Mouse (Mus musculus): ENCODE measurements around the gene Casc1. TPM values are rescaled to one million over a fixed set of nuclear protein-coding genes. Genes with fewer than 3 reads are reported as not detected.

Casc1 gene
- polyA plus RNA-seq, 1 experiment from 2014 or later = 0.14 TPM

DNA sequence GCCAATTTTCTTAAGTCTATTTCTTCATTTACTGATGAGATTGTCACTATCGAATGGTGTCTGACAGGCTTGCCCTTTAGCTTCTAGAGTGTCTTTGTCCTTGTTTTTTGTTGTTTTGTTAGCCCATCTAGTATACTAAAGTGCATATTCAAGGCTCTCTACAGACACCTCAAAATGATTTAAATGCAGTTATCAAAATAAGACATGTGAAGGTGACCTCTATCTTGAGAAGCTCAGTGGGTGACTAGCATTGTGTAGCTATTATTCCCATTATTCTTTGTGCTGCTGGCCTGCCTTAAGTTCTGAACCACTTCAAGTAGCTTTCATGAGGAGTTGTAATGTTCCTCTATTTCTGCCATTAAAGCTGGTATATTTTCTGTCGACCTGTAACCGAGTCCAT lies 5.0 kb upstream of the Casc1 start:
- Histone ChIP-seq H3K4me3 (ENCODE audit: control insufficient read depth in 1 of 2, insufficient read depth in 1 of 2, low read depth in 1 of 2, low read length in 2 of 2) (no peak overlapping the region), H3K9ac (ENCODE audit: low read length) (no peak overlapping the region), H3K36me3 (ENCODE audit: control insufficient read depth, insufficient read depth, low read length) (peaks cover 55% of the 10 kb centered on the region), H3K4me2 (ENCODE audit: low read length) (no peak overlapping the region), H3K27me3 (ENCODE audit: control insufficient read depth, insufficient read depth, low read length) (no peaks in the 10 kb centered on the region), H3K27ac (replicated peaks in 1 of 2; ENCODE audit: control insufficient read depth in 1 of 2, insufficient read depth in 1 of 2, low read depth in 2 of 2, low read length in 2 of 2) (no peak overlapping the region), H3K9me3 (ENCODE audit: control insufficient read depth, low read length) (no peaks in the 10 kb centered on the region), H3K4me1 (ENCODE audit: control insufficient read depth in 2 of 2, insufficient read depth in 2 of 2, low read length in 2 of 2) (peaks cover 0 to 7% of the 10 kb centered on the region in 2 experiments; a peak in 2 of 4 replicates)
- WGBS = 91% methylated on average over 3 of the region's 3 CpGs
- no peak for ATAC-seq (ENCODE audit: insufficient number of reproducible peaks, insufficient read depth, low FRiP score, low read depth)

DNA sequence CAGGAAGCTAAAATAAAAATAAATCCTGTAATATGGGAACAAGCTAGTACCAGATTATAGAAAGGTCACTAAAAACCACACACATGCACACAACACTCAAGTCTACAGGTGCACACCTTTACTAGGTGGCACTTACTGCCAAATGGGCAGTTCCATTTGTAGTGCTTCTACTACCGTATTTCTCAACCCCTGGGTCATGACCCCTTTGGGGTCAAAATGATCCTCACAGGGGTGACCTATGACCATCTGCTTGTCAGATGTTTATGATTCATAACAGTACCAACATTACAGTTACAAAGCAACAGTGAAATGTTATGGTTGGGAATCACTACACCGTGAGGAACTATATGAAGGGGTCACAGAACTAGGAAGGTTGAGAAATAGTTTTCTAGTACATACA lies 3.1 kb upstream of the Casc1 start:
- Histone ChIP-seq H3K27me3 (ENCODE audit: control insufficient read depth, insufficient read depth, low read length) (no peaks in the 10 kb centered on the region), H3K4me1 (ENCODE audit: control insufficient read depth in 2 of 2, insufficient read depth in 2 of 2, low read length in 2 of 2) (peaks cover 0 to 12% of the 10 kb centered on the region in 2 experiments; a peak in 2 of 4 replicates), H3K4me3 (ENCODE audit: control insufficient read depth in 1 of 2, insufficient read depth in 1 of 2, low read depth in 1 of 2, low read length in 2 of 2) (no peak overlapping the region), H3K27ac (replicated peaks in 1 of 2; ENCODE audit: control insufficient read depth in 1 of 2, insufficient read depth in 1 of 2, low read depth in 2 of 2, low read length in 2 of 2) (no peak overlapping the region), H3K36me3 (ENCODE audit: control insufficient read depth, insufficient read depth, low read length) (peaks cover 39% of the 10 kb centered on the region), H3K9ac (ENCODE audit: low read length) (no peak overlapping the region), H3K9me3 (ENCODE audit: control insufficient read depth, low read length) (no peaks in the 10 kb centered on the region), H3K4me2 (ENCODE audit: low read length) (no peak overlapping the region)
- 91% methylated on average over 2 of the region's 2 CpGs for WGBS
- ATAC-seq (ENCODE audit: insufficient number of reproducible peaks, insufficient read depth, low FRiP score, low read depth) = no peak

DNA sequence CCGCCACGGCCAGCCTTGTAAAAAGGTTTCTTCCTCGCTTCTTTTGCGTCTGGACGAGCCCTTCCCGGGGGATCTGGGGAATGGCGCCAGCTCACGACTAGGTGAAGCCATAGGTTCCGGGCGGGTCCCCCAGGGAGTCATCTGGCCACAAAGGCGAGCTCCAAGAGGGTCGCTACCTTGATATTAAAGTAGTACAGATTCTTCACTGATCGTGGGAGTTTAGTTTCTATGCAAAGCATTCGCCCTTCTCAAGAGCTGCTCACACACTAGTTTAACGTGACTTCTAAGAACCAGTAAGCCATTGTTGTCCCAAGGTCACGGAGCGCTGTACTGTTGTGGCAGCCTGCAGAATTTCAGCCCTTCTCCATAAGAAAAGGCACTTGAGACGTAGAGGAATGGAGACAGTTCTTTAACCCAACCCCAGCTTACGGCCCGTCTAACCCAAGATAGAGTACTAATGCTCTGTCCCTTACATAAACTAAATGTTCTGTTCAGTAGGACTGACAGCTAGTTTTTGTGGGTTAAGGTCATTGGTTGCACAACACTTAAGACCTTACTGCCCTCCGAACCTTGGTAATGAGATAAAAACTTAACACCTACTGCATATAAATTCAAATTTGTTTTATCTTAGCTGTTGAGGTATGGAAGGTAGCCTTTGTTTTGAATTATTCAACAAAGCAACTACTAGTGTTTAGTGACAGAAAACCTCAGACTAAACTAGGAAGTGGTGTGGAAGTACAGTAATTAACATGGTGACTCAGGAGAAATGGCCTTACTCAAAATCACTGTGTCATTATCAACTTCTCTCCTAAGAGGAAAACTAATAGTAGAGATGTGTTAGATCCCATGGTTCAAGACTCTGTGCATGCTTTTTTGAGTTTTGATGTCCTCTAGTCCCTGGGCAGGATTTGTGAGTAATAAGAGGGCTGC lies 836 bp upstream of the Casc1 start:
- H3K27ac ChIP-seq (replicated peaks in 1 of 2; ENCODE audit: control insufficient read depth in 1 of 2, insufficient read depth in 1 of 2, low read depth in 2 of 2, low read length in 2 of 2) = peak overlapping the region; percentile 98 to 99
- peak overlapping the region; percentile 97 for H3K9ac ChIP-seq (ENCODE audit: low read length)
- H3K27me3 ChIP-seq (ENCODE audit: control insufficient read depth, insufficient read depth, low read length) = no peaks in the 10 kb centered on the region
- peak overlapping the region; percentile 81 to 89 for H3K4me3 ChIP-seq (ENCODE audit: control insufficient read depth in 1 of 2, insufficient read depth in 1 of 2, low read depth in 1 of 2, low read length in 2 of 2)
- under 1% methylated on average over 21 of the region's 21 CpGs for WGBS
- peaks cover 26% of the 10 kb centered on the region for H3K36me3 ChIP-seq (ENCODE audit: control insufficient read depth, insufficient read depth, low read length)
- ATAC-seq (ENCODE audit: insufficient number of reproducible peaks, insufficient read depth, low FRiP score, low read depth) = no peak; the same call in 1 of the 2 replicates
- peaks cover 0 to 12% of the 10 kb centered on the region in 2 experiments; a peak in 2 of 4 replicates for H3K4me1 ChIP-seq (ENCODE audit: control insufficient read depth in 2 of 2, insufficient read depth in 2 of 2, low read length in 2 of 2)
- no peaks in the 10 kb centered on the region for H3K9me3 ChIP-seq (ENCODE audit: control insufficient read depth, low read length)
- H3K4me2 ChIP-seq (ENCODE audit: low read length) = peak overlapping the region; percentile 83

DNA sequence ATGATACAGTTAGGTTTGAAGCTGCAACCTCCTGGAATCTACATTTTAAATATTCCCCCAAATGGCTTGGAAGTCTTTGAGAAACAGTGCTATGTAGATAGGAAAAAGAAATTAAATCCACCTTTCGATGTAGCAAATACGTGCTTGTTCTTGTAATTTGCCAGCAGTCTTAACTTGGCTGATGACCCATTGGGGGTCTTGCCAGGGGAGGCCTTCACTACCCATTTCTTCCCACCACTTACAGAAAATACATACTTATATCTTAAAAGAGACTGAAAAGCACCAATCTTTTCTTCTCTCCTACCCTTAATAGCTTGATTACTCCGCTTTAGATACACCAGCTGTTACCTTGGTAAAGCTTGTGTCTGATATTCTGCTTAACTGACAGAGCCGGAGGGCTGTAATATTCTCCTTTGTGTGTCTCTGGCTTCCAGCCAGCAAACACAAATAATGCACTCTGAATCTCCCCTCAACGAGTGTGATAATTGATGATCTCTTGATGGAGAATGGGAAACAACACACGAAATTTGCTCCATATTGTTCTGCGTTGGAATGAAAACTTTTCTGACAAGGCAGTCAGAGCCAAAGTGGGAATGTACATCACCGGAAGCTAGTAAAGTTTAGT lies 637 bp downstream of the Casc1 start:
- Histone ChIP-seq H3K9me3 (ENCODE audit: control insufficient read depth, low read length) (no peaks in the 10 kb centered on the region), H3K4me3 (ENCODE audit: control insufficient read depth in 1 of 2, insufficient read depth in 1 of 2, low read depth in 1 of 2, low read length in 2 of 2) (peak overlapping the region; percentile 47 to 65), H3K4me1 (ENCODE audit: control insufficient read depth in 2 of 2, insufficient read depth in 2 of 2, low read length in 2 of 2) (peaks cover 0 to 12% of the 10 kb centered on the region in 2 experiments; a peak in 2 of 4 replicates), H3K9ac (ENCODE audit: low read length) (no peak overlapping the region), H3K27ac (replicated peaks in 1 of 2; ENCODE audit: control insufficient read depth in 1 of 2, insufficient read depth in 1 of 2, low read depth in 2 of 2, low read length in 2 of 2) (peak overlapping the region in 1 of 2 experiments; percentile 47; a peak in 2 of 4 replicates), H3K27me3 (ENCODE audit: control insufficient read depth, insufficient read depth, low read length) (0 out of 2 replicates have a peak, but pooled peaks cover 3% of the 10 kb centered on the region), H3K4me2 (ENCODE audit: low read length) (peak overlapping the region; percentile 83), H3K36me3 (ENCODE audit: control insufficient read depth, insufficient read depth, low read length) (peaks cover 13% of the 10 kb centered on the region; the same call in 1 of the 2 replicates)
- 34% methylated on average over 8 of the region's 8 CpGs for WGBS
- ATAC-seq (ENCODE audit: insufficient number of reproducible peaks, insufficient read depth, low FRiP score, low read depth) = no peak

DNA sequence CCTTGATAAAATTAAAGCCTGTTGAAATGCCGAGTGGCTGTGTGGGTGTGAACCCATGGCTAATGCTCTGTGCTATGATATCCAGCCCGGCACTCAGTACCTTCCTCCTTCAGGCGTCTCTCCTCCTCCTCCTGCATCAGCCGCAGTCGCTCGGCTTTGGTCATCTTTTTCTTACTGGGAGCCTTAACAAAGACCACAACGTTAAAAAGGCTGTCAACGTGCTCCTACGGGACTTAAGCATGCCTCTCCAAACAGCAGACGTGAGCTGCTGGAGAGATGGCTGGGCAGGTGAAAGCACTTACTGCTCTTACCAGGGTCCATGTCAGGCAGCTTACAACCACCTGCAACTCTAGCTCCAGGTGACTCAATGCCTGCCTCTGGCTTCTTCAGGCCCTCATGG lies 5.7 kb downstream of the Casc1 start:
- Histone ChIP-seq H3K27ac (replicated peaks in 1 of 2; ENCODE audit: control insufficient read depth in 1 of 2, insufficient read depth in 1 of 2, low read depth in 2 of 2, low read length in 2 of 2) (no peak overlapping the region), H3K4me3 (ENCODE audit: control insufficient read depth in 1 of 2, insufficient read depth in 1 of 2, low read depth in 1 of 2, low read length in 2 of 2) (no peak overlapping the region), H3K4me1 (ENCODE audit: control insufficient read depth in 2 of 2, insufficient read depth in 2 of 2, low read length in 2 of 2) (0 out of 4 replicates have a peak, but pooled peaks cover 0 to 1% of the 10 kb centered on the region in 2 experiments), H3K9ac (ENCODE audit: low read length) (no peak overlapping the region), H3K9me3 (ENCODE audit: control insufficient read depth, low read length) (no peaks in the 10 kb centered on the region), H3K27me3 (ENCODE audit: control insufficient read depth, insufficient read depth, low read length) (0 out of 2 replicates have a peak, but pooled peaks cover 3% of the 10 kb centered on the region), H3K4me2 (ENCODE audit: low read length) (no peak overlapping the region), H3K36me3 (ENCODE audit: control insufficient read depth, insufficient read depth, low read length) (no peaks in the 10 kb centered on the region)
- no peak for ATAC-seq (ENCODE audit: insufficient number of reproducible peaks, insufficient read depth, low FRiP score, low read depth)
- 55% methylated on average over 10 of the region's 10 CpGs for whole genome bisulfite sequencing

DNA sequence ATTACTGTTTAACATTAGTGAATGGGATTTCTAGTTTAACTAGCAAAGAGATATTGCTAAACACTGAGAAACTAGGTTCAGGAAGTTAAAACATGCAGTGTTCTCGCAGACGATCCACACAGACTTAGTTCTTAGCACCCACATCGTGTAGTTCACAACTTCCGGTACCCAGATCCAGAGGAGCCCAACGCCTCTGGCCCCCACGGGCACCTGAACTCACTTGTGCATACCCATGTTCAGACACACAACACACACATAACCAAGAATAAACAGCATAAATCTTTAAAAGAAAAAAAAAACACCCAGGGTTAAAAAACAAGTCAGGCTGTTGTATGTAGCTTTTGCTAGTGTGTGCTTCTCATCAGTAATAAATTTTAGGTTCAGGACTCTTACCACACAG lies 6.4 kb downstream of the Casc1 start:
- Histone ChIP-seq H3K9me3 (ENCODE audit: control insufficient read depth, low read length) (no peaks in the 10 kb centered on the region), H3K4me3 (ENCODE audit: control insufficient read depth in 1 of 2, insufficient read depth in 1 of 2, low read depth in 1 of 2, low read length in 2 of 2) (no peak overlapping the region), H3K4me1 (ENCODE audit: control insufficient read depth in 2 of 2, insufficient read depth in 2 of 2, low read length in 2 of 2) (no peaks in the 10 kb centered on the region), H3K4me2 (ENCODE audit: low read length) (no peak overlapping the region), H3K9ac (ENCODE audit: low read length) (no peak overlapping the region), H3K36me3 (ENCODE audit: control insufficient read depth, insufficient read depth, low read length) (no peaks in the 10 kb centered on the region), H3K27ac (replicated peaks in 1 of 2; ENCODE audit: control insufficient read depth in 1 of 2, insufficient read depth in 1 of 2, low read depth in 2 of 2, low read length in 2 of 2) (no peak overlapping the region), H3K27me3 (ENCODE audit: control insufficient read depth, insufficient read depth, low read length) (0 out of 2 replicates have a peak, but pooled peaks cover 3% of the 10 kb centered on the region)
- ATAC-seq (ENCODE audit: insufficient number of reproducible peaks, insufficient read depth, low FRiP score, low read depth) = no peak
- 90% methylated on average over 6 of the region's 6 CpGs for WGBS

DNA sequence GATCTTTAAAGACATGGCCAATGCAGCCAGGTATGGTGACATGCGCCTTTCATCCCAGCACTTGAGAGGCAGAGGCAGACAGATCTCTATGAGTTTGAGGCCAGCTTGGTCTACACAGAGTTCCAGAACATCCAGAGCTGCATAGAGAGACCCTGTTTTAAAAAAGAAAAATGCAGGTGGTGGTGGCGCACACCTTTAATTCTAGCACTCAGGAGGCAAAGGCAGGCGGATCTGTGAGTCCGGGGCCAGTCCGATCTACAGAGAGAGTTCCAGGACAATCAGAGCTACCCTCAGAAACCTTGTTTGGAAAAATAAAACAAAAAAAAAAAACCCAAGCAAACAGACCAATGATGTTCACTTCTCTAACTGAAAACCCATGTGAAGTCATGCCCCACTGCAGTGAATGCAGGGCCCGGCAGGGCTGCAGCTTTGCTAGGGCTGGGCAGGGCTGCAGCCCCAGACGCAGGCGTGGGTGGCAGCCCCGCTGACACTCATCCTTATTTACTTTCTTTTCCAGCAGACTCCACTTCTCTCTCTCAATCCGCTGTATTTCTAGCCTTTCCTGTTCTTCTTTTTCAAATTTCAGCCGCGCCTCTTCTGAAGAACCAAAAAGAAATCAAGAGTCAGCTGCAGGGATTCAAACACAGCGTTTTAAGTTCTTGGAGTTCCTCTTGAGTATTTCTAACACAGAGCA lies 8.2 kb downstream of the Casc1 start:
- Histone ChIP-seq H3K36me3 (ENCODE audit: control insufficient read depth, insufficient read depth, low read length) (no peaks in the 10 kb centered on the region), H3K9ac (ENCODE audit: low read length) (no peak overlapping the region), H3K27ac (replicated peaks in 1 of 2; ENCODE audit: control insufficient read depth in 1 of 2, insufficient read depth in 1 of 2, low read depth in 2 of 2, low read length in 2 of 2) (no peak overlapping the region), H3K4me2 (ENCODE audit: low read length) (no peak overlapping the region), H3K9me3 (ENCODE audit: control insufficient read depth, low read length) (no peaks in the 10 kb centered on the region), H3K4me1 (ENCODE audit: control insufficient read depth in 2 of 2, insufficient read depth in 2 of 2, low read length in 2 of 2) (no peaks in the 10 kb centered on the region), H3K4me3 (ENCODE audit: control insufficient read depth in 1 of 2, insufficient read depth in 1 of 2, low read depth in 1 of 2, low read length in 2 of 2) (no peak overlapping the region), H3K27me3 (ENCODE audit: control insufficient read depth, insufficient read depth, low read length) (0 out of 2 replicates have a peak, but pooled peaks cover 3% of the 10 kb centered on the region)
- ATAC-seq (ENCODE audit: insufficient number of reproducible peaks, insufficient read depth, low FRiP score, low read depth) = no peak
- WGBS = 72% methylated on average over 13 of the region's 13 CpGs

Data from heart, embryonic 14.5 days (tissue).